Mouse (Mus musculus) ES-Bruce4 (cell line): Measurements from ENCODE around the gene Nav3.

Source experiments
- CTCF ChIP-seq: IDR thresholded peaks from one replicate; pipeline ENCODE4 v1.8.1; 2011; ENCODE audit warnings: low read depth, low read length
- POLR2A ChIP-seq: IDR thresholded peaks from one replicate; pipeline ENCODE4 v1.8.1; 2011; ENCODE audit warnings: low read length; ENCODE audit not compliant: insufficient read depth

DNA sequence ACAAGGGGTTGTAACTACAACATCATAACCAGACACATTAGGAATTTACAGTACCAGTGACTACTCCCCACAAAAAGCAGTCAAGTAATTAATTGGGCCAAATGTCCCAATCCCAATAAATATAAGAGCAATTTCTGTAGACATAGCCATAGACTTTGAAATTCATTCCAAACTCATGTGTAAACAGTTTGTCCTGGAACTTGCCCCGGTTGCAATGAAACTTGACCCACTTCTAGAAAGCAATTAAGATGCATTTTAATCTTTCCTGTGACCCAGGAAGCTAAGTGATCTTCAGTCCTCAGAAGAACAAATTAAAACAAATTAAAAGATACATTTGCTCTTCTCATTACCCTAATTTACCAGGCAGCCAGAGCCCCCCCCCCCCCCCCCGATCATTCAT lies 590.6 kb downstream of the Nav3 start:
- TF ChIP-seq CTCF, result no peak
- no peak for TF ChIP-seq POLR2A
